Mouse (Mus musculus) ovary, postnatal 36 days (tissue): ENCODE data around the gene Stap2.

ENCODE experiments used
- DNase-seq: peaks from one replicate; pipeline ENCODE4 v3.0.0; 2022; ENCODE audit warnings: low spot score, mixed read lengths

Stap2 gene

GRCm38 (mm10) chr17:56005415-56006061 is at the start of gene Stap2, which contains the start of gene Mpnd:
TSS of gene Stap2 (minus strand) at chr17:56005584.
TSS of gene Mpnd (plus strand) at chr17:56005711.
- peak; percentile 34 for DNase-seq

GRCm38 (mm10) chr17:56054938-56055337 is 49.6 kb upstream of the Stap2 start:
- DNase-seq = no peak

- DNase-seq = no peak
Observed at GRCm38 (mm10) chr17:56051369-56051768, 46.0 kb upstream of the Stap2 start.

GRCm38 (mm10) chr17:56040857-56041163 is 35.4 kb upstream of the Stap2 start:
- no peak for DNase-seq

- peak; percentile 94 for DNase-seq
Observed at GRCm38 (mm10) chr17:56040030-56040856, 34.9 kb upstream of the Stap2 start, which contains the start of gene Chaf1a. TSS of gene Chaf1a (plus strand) at chr17:56040439.

- DNase-seq = no peak
Observed at GRCm38 (mm10) chr17:56039345-56039744, 34.0 kb upstream of the Stap2 start.

- DNase-seq = peak; percentile 5
Observed at GRCm38 (mm10) chr17:56038583-56039261, 33.3 kb upstream of the Stap2 start.

GRCm38 (mm10) chr17:56036901-56037287 is 31.5 kb upstream of the Stap2 start:
- peak; percentile 28 for DNase-seq

- peak; percentile 99 for DNase-seq
Observed at GRCm38 (mm10) chr17:56036176-56036900, 31.0 kb upstream of the Stap2 start, which contains the start of gene Sh3gl1. TSS of gene Sh3gl1 (minus strand) at chr17:56036635.

- no peak for DNase-seq
Observed at GRCm38 (mm10) chr17:56035216-56035615, 29.8 kb upstream of the Stap2 start.

GRCm38 (mm10) chr17:56034726-56035100 is 29.3 kb upstream of the Stap2 start:
- no peak for DNase-seq

- no peak for DNase-seq
Observed at GRCm38 (mm10) chr17:56034040-56034725, 28.8 kb upstream of the Stap2 start.

- no peak for DNase-seq
Observed at GRCm38 (mm10) chr17:56032831-56033230, 27.4 kb upstream of the Stap2 start.

- DNase-seq = no peak
Observed at GRCm38 (mm10) chr17:56032127-56032733, 26.8 kb upstream of the Stap2 start.

- DNase-seq = no peak
Observed at GRCm38 (mm10) chr17:56031431-56031830, 26.0 kb upstream of the Stap2 start.

GRCm38 (mm10) chr17:56030919-56031318 is 25.5 kb upstream of the Stap2 start:
- no peak for DNase-seq

GRCm38 (mm10) chr17:56030238-56030870 is 25.0 kb upstream of the Stap2 start:
- DNase-seq = no peak

- no peak for DNase-seq
Observed at GRCm38 (mm10) chr17:56027801-56028441, 22.5 kb upstream of the Stap2 start.

GRCm38 (mm10) chr17:56026881-56027280 is 21.5 kb upstream of the Stap2 start:
- DNase-seq = no peak

- DNase-seq = no peak
Observed at GRCm38 (mm10) chr17:56026303-56026702, 20.9 kb upstream of the Stap2 start.
